Mouse (Mus musculus): ENCODE measurements around the gene Ms4a10. TPM values are rescaled to one million over a fixed set of nuclear protein-coding genes. Genes with fewer than 3 reads are reported as not detected.
A peak's percentile ranks its signal among the peaks of the same experiment; 100 is the strongest.

Gene Ms4a10
- polyA plus RNA-seq, 1 experiment from 2014 or later: not detected

- 83% methylated on average over 5 of the region's 5 CpGs for WGBS
- Histone ChIP-seq H3K9ac (no peak overlapping the region), H3K27me3 (no peaks in the 10 kb centered on the region), H3K4me1 (peaks cover 7% of the 10 kb centered on the region), H3K36me3 (no peaks in the 10 kb centered on the region), H3K27ac (no peak overlapping the region), H3K4me2 (replicated peaks) (no peak overlapping the region), H3K4me3 (no peak overlapping the region), H3K9me3 (replicated peaks) (0 out of 2 replicates have a peak, but pooled peaks cover 4% of the 10 kb centered on the region)
- no peak for ATAC-seq (ENCODE audit: low FRiP score)
Observed at GRCm38 (mm10) chr19:10936077-10936476, 38.4 kb downstream of the Ms4a10 start.

- 37% methylated on average over 5 of the region's 5 CpGs for WGBS
- no peaks in the 10 kb centered on the region for H3K4me1 ChIP-seq
- no peaks in the 10 kb centered on the region for H3K27me3 ChIP-seq
- H3K9ac ChIP-seq: no peak overlapping the region
- ATAC-seq (ENCODE audit: low FRiP score): no peak
- H3K4me2 ChIP-seq (replicated peaks): no peak overlapping the region
- no peak overlapping the region for H3K27ac ChIP-seq
- H3K9me3 ChIP-seq (replicated peaks): 0 out of 2 replicates have a peak, but pooled peaks cover 4% of the 10 kb centered on the region
- no peak overlapping the region for H3K4me3 ChIP-seq
- no peaks in the 10 kb centered on the region for H3K36me3 ChIP-seq
Observed at GRCm38 (mm10) chr19:10935029-10935428, 39.4 kb downstream of the Ms4a10 start.

DNA sequence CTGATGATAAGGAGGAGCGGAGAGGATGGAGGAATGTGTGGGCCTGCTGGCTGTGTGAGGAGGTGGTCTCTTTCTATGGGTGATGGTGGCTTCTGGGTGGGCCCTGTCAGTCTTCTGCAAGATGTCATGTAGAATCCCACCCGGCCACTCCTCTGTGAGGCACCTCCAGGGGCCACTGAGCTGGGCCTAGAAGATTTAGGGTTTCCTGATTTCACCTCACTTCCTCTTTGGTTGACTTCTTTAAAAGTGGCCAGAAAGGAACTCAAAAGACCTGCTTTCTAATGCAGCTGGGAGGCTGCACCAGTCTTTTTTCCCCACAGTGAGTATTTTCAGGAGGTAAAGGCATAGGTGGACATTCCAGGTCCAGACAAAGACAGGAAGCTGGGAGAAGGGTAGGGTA, 43.8 kb downstream of the Ms4a10 start:
- no peak overlapping the region for H3K9ac ChIP-seq

GRCm38 (mm10) chr19:10926666-10927065, 47.8 kb downstream of the Ms4a10 start:
- Histone ChIP-seq H3K27ac (no peak overlapping the region), H3K9me3 (replicated peaks) (no peaks in the 10 kb centered on the region), H3K4me2 (replicated peaks) (no peak overlapping the region), H3K4me1 (0 out of 2 replicates have a peak, but pooled peaks cover 4% of the 10 kb centered on the region), H3K4me3 (no peak overlapping the region), H3K27me3 (no peaks in the 10 kb centered on the region), H3K36me3 (no peaks in the 10 kb centered on the region), H3K9ac (no peak overlapping the region)
- WGBS: 37% methylated on average over 4 of the region's 4 CpGs
- ATAC-seq (ENCODE audit: low FRiP score): no peak

More for the DNA sequence above, 43.8 kb downstream of the Ms4a10 start:
- Histone ChIP-seq H3K36me3 (no peaks in the 10 kb centered on the region), H3K9me3 (replicated peaks) (no peaks in the 10 kb centered on the region), H3K4me1 (0 out of 2 replicates have a peak, but pooled peaks cover 4% of the 10 kb centered on the region), H3K27ac (no peak overlapping the region), H3K4me3 (no peak overlapping the region), H3K4me2 (replicated peaks) (no peak overlapping the region), H3K27me3 (no peaks in the 10 kb centered on the region)
- no peak for ATAC-seq (ENCODE audit: low FRiP score)
- 92% methylated on average over 2 of the region's 2 CpGs for WGBS

GRCm38 (mm10) chr19:10926123-10926621, 48.3 kb downstream of the Ms4a10 start:
- Histone ChIP-seq H3K4me3 (no peak overlapping the region), H3K36me3 (no peaks in the 10 kb centered on the region), H3K27me3 (no peaks in the 10 kb centered on the region), H3K4me1 (0 out of 2 replicates have a peak, but pooled peaks cover 4% of the 10 kb centered on the region), H3K27ac (no peak overlapping the region; the same call in 1 of the 2 replicates), H3K9me3 (replicated peaks) (no peaks in the 10 kb centered on the region), H3K9ac (no peak overlapping the region), H3K4me2 (replicated peaks) (no peak overlapping the region)
- WGBS: 18% methylated on average over 6 of the region's 6 CpGs
- ATAC-seq (ENCODE audit: low FRiP score): no peak

GRCm38 (mm10) chr19:10924220-10924619, 50.2 kb downstream of the Ms4a10 start:
- no peak overlapping the region for H3K4me3 ChIP-seq
- 0 out of 2 replicates have a peak, but pooled peaks cover 4% of the 10 kb centered on the region for H3K4me1 ChIP-seq
- 52% methylated on average over 4 of the region's 4 CpGs for WGBS
- no peaks in the 10 kb centered on the region for H3K36me3 ChIP-seq
- H3K27ac ChIP-seq: no peak overlapping the region
- H3K9ac ChIP-seq: no peak overlapping the region
- no peaks in the 10 kb centered on the region for H3K27me3 ChIP-seq
- no peak for ATAC-seq (ENCODE audit: low FRiP score)
- H3K4me2 ChIP-seq (replicated peaks): no peak overlapping the region
- no peaks in the 10 kb centered on the region for H3K9me3 ChIP-seq (replicated peaks)

DNA sequence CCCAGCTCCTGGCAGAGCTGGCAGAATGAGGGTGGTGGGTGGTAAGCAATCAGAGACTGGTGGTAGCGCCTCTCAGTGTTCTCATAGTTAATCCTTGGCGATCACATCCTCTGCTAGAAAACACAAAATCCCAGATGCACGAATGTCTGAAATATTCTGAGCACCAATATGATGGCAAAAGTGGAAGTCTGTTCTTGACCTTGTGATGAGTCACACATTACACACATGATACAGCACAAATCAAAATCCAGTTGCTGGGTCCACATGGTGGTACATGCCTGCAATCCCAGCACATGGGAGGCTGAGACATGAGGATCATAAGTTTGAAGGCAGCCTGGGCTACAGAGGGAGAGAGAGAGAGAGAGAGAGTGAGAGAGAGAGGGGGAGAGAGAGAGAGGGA, 53.4 kb downstream of the Ms4a10 start:
- Histone ChIP-seq H3K27me3 (no peaks in the 10 kb centered on the region), H3K9me3 (replicated peaks) (no peaks in the 10 kb centered on the region), H3K4me3 (no peak overlapping the region), H3K9ac (no peak overlapping the region), H3K4me1 (no peaks in the 10 kb centered on the region), H3K27ac (no peak overlapping the region), H3K4me2 (replicated peaks) (no peak overlapping the region), H3K36me3 (no peaks in the 10 kb centered on the region)
- WGBS: 78% methylated on average over 3 of the region's 3 CpGs
- no peak for ATAC-seq (ENCODE audit: low FRiP score)

DNA sequence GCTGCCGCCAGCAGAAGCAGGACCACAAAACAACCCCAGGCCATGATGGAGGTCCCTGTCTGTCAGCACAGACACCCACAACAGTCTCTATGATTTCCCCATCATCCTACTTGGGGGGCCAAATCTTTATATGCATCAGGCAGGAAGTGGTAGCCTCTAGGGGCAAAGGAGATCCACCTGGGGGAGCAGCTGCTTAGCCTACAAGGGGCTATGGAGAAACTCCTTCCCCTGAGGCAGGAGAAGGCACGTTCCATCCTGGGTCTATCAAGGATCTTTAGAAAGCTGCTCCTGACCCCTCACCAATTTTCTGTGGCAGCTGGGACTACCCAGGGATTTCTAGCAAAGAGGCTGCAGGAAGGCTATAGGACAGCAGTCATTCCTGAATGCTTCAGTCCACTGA, 53.9 kb downstream of the Ms4a10 start, which contains the start of gene Zp1:
Gene Zp1 (minus strand): TSS at position 101 of the 400 bp plus-strand sequence.
- H3K9ac ChIP-seq: no peak within 1 kb of the TSS
- ATAC-seq (ENCODE audit: low FRiP score): no peak
- no peak within 1 kb of the TSS for H3K27ac ChIP-seq
- 56% methylated on average over 2 of the region's 2 CpGs for WGBS
- no peaks in the 10 kb centered on the region for H3K27me3 ChIP-seq
- no peaks in the 10 kb centered on the region for H3K4me1 ChIP-seq
- no peak within 1 kb of the TSS for H3K4me2 ChIP-seq (replicated peaks)
- H3K4me3 ChIP-seq: no peak within 1 kb of the TSS
- H3K36me3 ChIP-seq: no peaks in the 10 kb centered on the region
- H3K9me3 ChIP-seq (replicated peaks): no peaks in the 10 kb centered on the region

- Histone ChIP-seq H3K27ac (no peak overlapping the region), H3K9ac (no peak overlapping the region), H3K4me1 (no peaks in the 10 kb centered on the region), H3K4me2 (replicated peaks) (no peak overlapping the region), H3K36me3 (no peaks in the 10 kb centered on the region), H3K9me3 (replicated peaks) (no peaks in the 10 kb centered on the region), H3K4me3 (no peak overlapping the region), H3K27me3 (no peaks in the 10 kb centered on the region)
- 88% methylated on average over 10 of the region's 10 CpGs for WGBS
- no peak for ATAC-seq (ENCODE audit: low FRiP score)
Observed at GRCm38 (mm10) chr19:10918321-10918991, 56.0 kb downstream of the Ms4a10 start.

- no peaks in the 10 kb centered on the region for H3K9me3 ChIP-seq (replicated peaks)
- no peaks in the 10 kb centered on the region for H3K36me3 ChIP-seq
- no peak overlapping the region for H3K27ac ChIP-seq
- H3K27me3 ChIP-seq: no peaks in the 10 kb centered on the region
- no peak for ATAC-seq (ENCODE audit: low FRiP score)
- no peak overlapping the region for H3K4me3 ChIP-seq
- 65% methylated on average over 5 of the region's 5 CpGs for WGBS
- no peaks in the 10 kb centered on the region for H3K4me1 ChIP-seq
- no peak overlapping the region for H3K9ac ChIP-seq
- no peak overlapping the region for H3K4me2 ChIP-seq (replicated peaks)
Observed at GRCm38 (mm10) chr19:10916506-10916905, 58.0 kb downstream of the Ms4a10 start.

DNA sequence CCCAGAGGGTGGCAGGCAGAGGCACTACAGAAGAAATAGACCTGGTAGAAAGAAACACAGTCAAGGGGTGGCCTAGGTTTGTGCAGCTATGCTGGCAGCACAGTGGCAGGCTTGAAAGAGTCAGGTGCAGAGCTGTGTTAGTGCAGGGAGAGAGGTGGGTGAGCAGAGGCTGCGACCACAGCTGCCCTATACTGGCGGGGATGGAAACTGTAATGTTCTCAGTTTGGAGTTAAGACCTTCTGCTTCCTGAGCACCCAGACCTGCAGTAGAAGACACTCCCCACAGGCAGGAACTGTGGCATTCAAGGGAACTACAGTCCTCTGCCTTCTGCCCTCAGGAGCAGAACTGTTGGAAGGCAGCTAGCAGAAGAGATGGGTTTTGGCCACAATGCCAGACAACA, 59.6 kb downstream of the Ms4a10 start:
- Histone ChIP-seq H3K4me2 (replicated peaks) (no peak overlapping the region), H3K4me3 (no peak overlapping the region), H3K9ac (0 out of 2 replicates have a peak overlapping the region, but pooled peaks have one; percentile 32), H3K27ac (no peak overlapping the region), H3K27me3 (no peaks in the 10 kb centered on the region), H3K4me1 (no peaks in the 10 kb centered on the region), H3K36me3 (no peaks in the 10 kb centered on the region), H3K9me3 (replicated peaks) (no peaks in the 10 kb centered on the region)
- WGBS: 79% methylated on average over 2 of the region's 2 CpGs
- no peak for ATAC-seq (ENCODE audit: low FRiP score)

GRCm38 (mm10) chr19:10914291-10914690, 60.2 kb downstream of the Ms4a10 start:
- Histone ChIP-seq H3K27ac (no peak overlapping the region), H3K9me3 (replicated peaks) (no peaks in the 10 kb centered on the region), H3K4me1 (no peaks in the 10 kb centered on the region), H3K27me3 (no peaks in the 10 kb centered on the region), H3K9ac (no peak overlapping the region), H3K36me3 (no peaks in the 10 kb centered on the region), H3K4me3 (no peak overlapping the region), H3K4me2 (replicated peaks) (no peak overlapping the region)
- WGBS: 75% methylated on average over 7 of the region's 7 CpGs
- ATAC-seq (ENCODE audit: low FRiP score): no peak

All from hindbrain, embryonic 12.5 days (tissue).